Mouse (Mus musculus): ENCODE results near the gene Tbl3.
A peak's percentile ranks its signal among the peaks of the same experiment; 100 is the strongest.

Gene Tbl3

DNA sequence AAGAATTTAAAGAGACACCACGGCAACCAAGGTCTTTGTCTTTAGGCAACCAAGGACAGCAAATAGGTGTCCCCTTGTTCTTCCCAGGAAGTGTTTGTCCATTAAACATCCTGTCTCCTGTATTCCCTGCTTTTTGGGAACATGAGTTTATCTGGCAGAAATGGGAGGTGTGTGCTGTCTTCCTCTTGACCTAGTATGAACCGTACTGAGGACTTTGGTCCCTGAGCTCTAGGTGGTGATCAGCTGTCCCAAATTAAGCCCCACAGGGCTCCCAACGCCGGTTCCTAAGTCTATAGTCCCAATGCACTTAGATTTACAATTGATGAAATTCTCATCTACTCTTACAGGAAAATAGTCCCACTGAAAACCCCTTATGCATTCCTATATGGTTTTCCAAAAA is 56.7 kb downstream of the Tbl3 start:
- DNase-seq, result no peak

- DNase-seq, result peak; percentile 59 to 62
Measured at GRCm38 (mm10) chr17:24650070-24650616, 57.3 kb downstream of the Tbl3 start, which contains the start of gene Slc9a3r2. TSS of gene Slc9a3r2 (minus strand) at chr17:24650327.

DNA sequence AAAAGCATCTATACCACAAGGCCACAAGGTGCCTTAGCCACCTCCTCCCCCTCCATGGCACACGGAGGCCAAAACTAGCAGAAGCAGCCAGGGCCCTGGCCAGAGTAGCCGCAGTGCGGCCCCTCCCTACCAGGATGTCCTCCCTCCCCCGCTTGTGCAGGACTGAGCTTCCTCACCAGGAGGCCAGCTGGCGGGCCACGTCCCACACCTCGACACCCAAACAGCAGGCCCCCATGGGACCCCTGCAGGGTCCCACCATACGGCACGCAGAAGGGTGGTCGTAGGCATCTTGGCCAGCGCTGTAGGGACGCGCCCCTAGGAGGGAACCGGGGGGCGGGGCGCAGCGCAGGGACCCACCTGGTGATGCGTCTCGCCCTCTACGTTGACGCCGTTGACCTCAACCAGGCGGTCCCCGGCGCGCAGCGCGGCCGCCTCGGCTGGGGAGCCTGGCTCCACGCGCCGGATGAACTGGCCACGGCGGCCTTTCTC is 57.8 kb downstream of the Tbl3 start:
- peak; percentile 74 to 79 for DNase-seq

DNA sequence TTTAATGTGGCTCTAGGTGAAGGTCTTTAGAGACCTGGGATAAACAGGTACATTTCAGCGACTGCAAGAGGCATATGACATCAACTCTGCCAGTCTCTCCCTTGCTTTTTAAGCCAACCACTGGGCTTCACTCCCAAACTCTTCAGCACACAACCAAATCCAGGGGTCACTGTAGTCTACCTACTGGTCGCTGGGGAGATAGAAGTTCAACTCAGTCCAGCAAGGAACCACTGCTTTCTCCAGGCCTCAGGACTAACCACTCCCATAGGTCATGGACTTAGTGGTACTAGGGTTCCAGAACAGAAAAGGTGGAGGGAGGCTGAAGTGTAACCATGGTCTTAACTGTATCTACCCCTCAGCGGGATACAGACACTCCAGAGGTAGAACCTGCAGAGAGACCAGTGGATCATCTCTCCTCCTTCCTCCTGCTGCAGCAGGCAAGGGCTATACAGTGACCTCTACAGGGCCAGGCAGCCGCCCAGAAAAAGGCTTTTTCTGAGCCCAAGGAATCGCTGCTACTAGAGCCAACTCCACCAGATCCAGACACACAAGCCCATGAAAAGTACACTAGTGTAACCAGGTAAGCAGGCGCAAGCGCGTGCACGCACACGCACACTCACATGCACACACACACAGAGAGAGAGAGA is 58.6 kb downstream of the Tbl3 start:
- no peak for DNase-seq

All from lung, adult 18-20 months (tissue).